ENCODE assay signal across 11 mouse cellular contexts in genomic region chr6:105678778-105679177, GRCm38 (mm10). TPM values are rescaled to one million over a fixed set of nuclear protein-coding genes. Genes with fewer than 3 reads are reported as not detected.
DNase-seq lines count a peak whose midpoint lies in the region; ATAC-seq lines count a peak whose summit lies in the region.
"Had no signal": no experiment of that assay in that cellular context is flagged by ENCODE, and none has a peak within 500 bp of the region (broad histone marks: within the 10 kb centered on the region; RNA-seq: fewer than 3 reads in every experiment).

No protein-coding gene starts in this region.

- peak; percentile 10 for DNase-seq in right cerebral cortex, postnatal 25 days
- no peak for DNase-seq in right cerebral cortex, postnatal 14 days
- DNase-seq in hindbrain, embryonic 10.5 days (ENCODE audit: low spot score), result peak; percentile 5
- DNase-seq in kidney, postnatal 4 days, result no peak
- DNase-seq: lung, embryonic 14.5 days had no signal

- 3% methylated on average over 5 of the region's 5 CpGs for WGBS in hindbrain, embryonic 10.5 days
- WGBS in midbrain, embryonic 13.5 days, result 8% methylated on average over 5 of the region's 5 CpGs
- 10% methylated on average over 5 of the region's 5 CpGs for WGBS in kidney, embryonic 16.5 days

- H3K4me2 ChIP-seq in midbrain, embryonic 13.5 days (replicated peaks), result peak overlapping the region; percentile 69
- no peak overlapping the region for H3K4me2 ChIP-seq in kidney, embryonic 16.5 days (replicated peaks; ENCODE audit: low read depth, low read length)

- ATAC-seq in midbrain, embryonic 13.5 days, result no peak
- no peak for ATAC-seq in activated CD4-positive, CD25-positive, alpha-beta regulatory T cell, adult 4 months
- no peak for ATAC-seq in kidney, embryonic 16.5 days (ENCODE audit: low FRiP score, low TSS enrichment)

- H3K4me3 ChIP-seq in hindbrain, embryonic 10.5 days, result no peak overlapping the region
- peak overlapping the region; percentile 52 for H3K4me3 ChIP-seq in midbrain, embryonic 13.5 days (replicated peaks)
- no peak overlapping the region for H3K4me3 ChIP-seq in kidney, embryonic 16.5 days (ENCODE audit: low read length)
- H3K4me3 ChIP-seq: myocyte had no signal

- H3K9me3 ChIP-seq in hindbrain, embryonic 10.5 days, result no peaks in the 10 kb centered on the region
- no peaks in the 10 kb centered on the region for H3K9me3 ChIP-seq in midbrain, embryonic 13.5 days
- no peaks in the 10 kb centered on the region for H3K9me3 ChIP-seq in kidney, embryonic 16.5 days (ENCODE audit: low read length)
- H3K9me3 ChIP-seq: kidney, embryonic 15.5 days had no signal

- no peak overlapping the region for H3K27ac ChIP-seq in hindbrain, embryonic 10.5 days
- H3K27ac ChIP-seq in midbrain, embryonic 13.5 days, result no peak overlapping the region
- H3K27ac ChIP-seq in kidney, embryonic 16.5 days (ENCODE audit: low read length), result no peak overlapping the region
- H3K27ac ChIP-seq: kidney, embryonic 15.5 days had no signal

- H3K36me3 ChIP-seq in hindbrain, embryonic 10.5 days, result no peaks in the 10 kb centered on the region
- H3K36me3 ChIP-seq in midbrain, embryonic 13.5 days, result no peaks in the 10 kb centered on the region
- H3K36me3 ChIP-seq in kidney, embryonic 16.5 days (ENCODE audit: insufficient read depth, low read length), result no peaks in the 10 kb centered on the region
- H3K36me3 ChIP-seq: kidney, embryonic 15.5 days had no signal

- no peak overlapping the region for H3K9ac ChIP-seq in midbrain, embryonic 13.5 days (replicated peaks)
- no peak overlapping the region for H3K9ac ChIP-seq in kidney, embryonic 16.5 days (replicated peaks; ENCODE audit: low read length)
- H3K9ac ChIP-seq: kidney, embryonic 15.5 days; lung, embryonic 14.5 days had no signal

- peaks cover 21% of the 10 kb centered on the region; the same call in 1 of the 2 replicates for H3K4me1 ChIP-seq in hindbrain, embryonic 10.5 days (replicated peaks)
- H3K4me1 ChIP-seq in midbrain, embryonic 13.5 days (replicated peaks), result peaks cover 10% of the 10 kb centered on the region
- 0 out of 2 replicates have a peak, but pooled peaks cover 8% of the 10 kb centered on the region for H3K4me1 ChIP-seq in kidney, embryonic 16.5 days (ENCODE audit: insufficient read depth, low read length)

- peaks cover 62% of the 10 kb centered on the region for H3K27me3 ChIP-seq in hindbrain, embryonic 10.5 days (ENCODE audit: insufficient read depth, poor library complexity, severe bottlenecking)
- H3K27me3 ChIP-seq in midbrain, embryonic 13.5 days, result peaks cover 24% of the 10 kb centered on the region
- H3K27me3 ChIP-seq in kidney, embryonic 16.5 days (ENCODE audit: insufficient read depth, low read length), result peaks cover 45% of the 10 kb centered on the region

RNA-seq across cellular contexts. Expression of gene Cntn4, which starts 1.3 kb away (rescaled TPM):
- 0.35 and 0.54 TPM in 2 replicates for polyA plus RNA-seq in hindbrain, embryonic 10.5 days (2016; fragmentation: Nextera tagmentation; extraction: Ambion mirVana)
- polyA plus RNA-seq in midbrain, embryonic 13.5 days (2015; fragmentation: Nextera tagmentation; extraction: Ambion mirVana), result 10.9 and 11.4 TPM in 2 replicates
- polyA plus RNA-seq in activated CD4-positive, CD25-positive, alpha-beta regulatory T cell, adult 4 months (2017; shearing (Covaris generic)), result not detected
- 4.4 and 5.1 TPM in 2 replicates for polyA plus RNA-seq in kidney, embryonic 16.5 days (2015; fragmentation: Nextera tagmentation; extraction: Ambion mirVana)
- polyA plus RNA-seq: myocyte; small intestine, adult 2 months had no signal

Comparison
In these comparisons a context has a peak if more than half of its experiments do, and no peak if none do; other contexts are left out.
1. DNase-seq: peak in right cerebral cortex, postnatal 25 days (single experiment) and hindbrain, embryonic 10.5 days (single experiment); none in right cerebral cortex, postnatal 14 days (single experiment) and kidney, postnatal 4 days (0 of 2).